Mouse (Mus musculus) erythroblast, embryonic 14.5 days (primary cell): ENCODE results near the gene Sfxn5. TPM values are rescaled to one million over a fixed set of nuclear protein-coding genes. Genes with fewer than 3 reads are reported as not detected.
A peak's percentile ranks its signal among the peaks of the same experiment; 100 is the strongest.

Source experiments
- H3K27me3 ChIP-seq: 2 replicates; pipeline ENCODE4 v1.6.1; 2012; ENCODE audit warnings: inconsistent platforms; ENCODE audit not compliant: control insufficient read depth
- H3K36me3 ChIP-seq: 2 replicates; pipeline ENCODE4 v1.6.1; 2012; ENCODE audit warnings: mild to moderate bottlenecking, inconsistent platforms; ENCODE audit not compliant: control insufficient read depth
- H3K4me1 ChIP-seq: 2 replicates; pipeline ENCODE4 v1.6.1; 2012; ENCODE audit warnings: inconsistent platforms; ENCODE audit not compliant: control insufficient read depth
- H3K4me3 ChIP-seq: replicated peaks from 2 replicates; pipeline ENCODE3; 2012; ENCODE audit warnings: moderate library complexity, mild to moderate bottlenecking, inconsistent platforms
- H3K9me3 ChIP-seq: 2 replicates; pipeline ENCODE4 v1.6.1; 2012; ENCODE audit warnings: low read length, inconsistent platforms, mixed read lengths; ENCODE audit not compliant: control insufficient read depth
- GATA1 ChIP-seq: IDR thresholded peaks from 2 replicates; pipeline ENCODE4 v1.6.1; 2012; ENCODE audit warnings: low read length, inconsistent platforms, mixed read lengths
- TAL1 ChIP-seq: IDR thresholded peaks from 3 replicates; pipeline ENCODE4 v1.6.1; 2012; ENCODE audit warnings: low read length, inconsistent platforms, mixed read lengths
- polyA plus RNA-seq: library from polyadenylated mRNA; stranded (reverse); fragments of >175 nt; gene quantifications from 2 replicates; pipeline ENCODE4 v1.2.3, GENCODE M21; 2012

Sfxn5 gene
- polyA plus RNA-seq, 1 experiment, result 0.08 TPM

DNA sequence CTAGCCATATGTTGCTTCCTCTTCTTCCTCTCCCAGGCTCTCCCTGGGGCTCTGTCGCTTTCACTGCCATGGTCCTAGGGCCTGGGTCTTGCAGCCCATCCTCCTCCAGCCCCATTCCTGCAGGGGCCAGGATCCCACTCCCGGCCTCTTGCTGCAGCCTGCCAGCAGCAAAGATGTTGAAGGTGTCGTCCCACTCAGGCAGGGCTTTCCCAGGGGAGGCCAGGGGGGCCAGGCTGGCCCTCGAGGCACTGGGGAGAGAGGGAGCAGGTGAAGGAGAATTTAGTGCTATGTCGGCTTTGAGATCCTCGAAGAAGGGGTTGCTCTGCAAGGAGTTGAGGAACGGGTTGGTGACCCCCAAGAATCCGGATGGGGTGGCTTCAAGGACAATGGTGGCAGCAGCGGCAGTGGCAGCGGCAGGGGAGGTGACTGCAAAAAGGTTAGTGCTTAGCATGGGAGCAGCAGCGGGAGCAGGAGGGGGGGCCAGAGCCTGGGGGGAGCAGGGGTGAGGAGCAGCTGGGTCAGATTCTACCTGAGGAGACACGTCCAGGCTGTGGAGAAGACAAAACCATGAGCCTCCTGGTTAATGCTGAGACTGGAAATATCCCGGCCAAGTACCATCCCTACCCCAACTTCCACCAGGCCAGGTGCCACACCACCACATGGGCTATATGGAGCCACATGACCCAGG lies 8.7 kb upstream of the Sfxn5 start:
- H3K9me3 ChIP-seq, result no peaks in the 10 kb centered on the region
- peaks cover 2% of the 10 kb centered on the region; the same call in 1 of the 2 replicates for H3K27me3 ChIP-seq
- H3K4me3 ChIP-seq, result no peak overlapping the region
- no peaks in the 10 kb centered on the region for H3K4me1 ChIP-seq
- no peaks in the 10 kb centered on the region for H3K36me3 ChIP-seq
- no peak for TF ChIP-seq TAL1
- TF ChIP-seq GATA1, result no peak

DNA sequence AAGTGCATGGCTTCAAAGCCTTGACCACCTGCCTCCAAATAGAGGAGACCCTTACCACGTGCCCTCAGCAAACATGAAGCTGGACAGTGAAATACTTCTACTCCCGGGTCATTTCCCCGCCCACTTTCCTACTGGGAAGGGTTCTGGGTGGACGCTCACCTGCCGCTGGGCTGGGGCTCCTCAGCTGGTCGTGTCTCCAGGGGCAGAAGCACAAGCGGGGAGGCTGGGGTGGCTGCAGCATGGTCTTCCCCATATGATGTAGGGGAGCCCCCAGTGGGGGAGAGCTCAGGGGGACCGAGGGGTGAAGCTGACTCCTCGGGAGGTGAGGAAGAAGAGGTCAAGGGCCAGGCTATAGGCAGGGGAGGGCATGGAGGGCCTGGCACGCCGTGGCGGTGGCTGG lies 7.0 kb upstream of the Sfxn5 start:
- H3K4me1 ChIP-seq, result no peaks in the 10 kb centered on the region
- H3K9me3 ChIP-seq, result no peaks in the 10 kb centered on the region
- no peak overlapping the region for H3K4me3 ChIP-seq
- no peaks in the 10 kb centered on the region for H3K36me3 ChIP-seq
- peaks cover 2% of the 10 kb centered on the region; the same call in 1 of the 2 replicates for H3K27me3 ChIP-seq
- no peak for TF ChIP-seq GATA1
- TF ChIP-seq TAL1, result no peak

DNA sequence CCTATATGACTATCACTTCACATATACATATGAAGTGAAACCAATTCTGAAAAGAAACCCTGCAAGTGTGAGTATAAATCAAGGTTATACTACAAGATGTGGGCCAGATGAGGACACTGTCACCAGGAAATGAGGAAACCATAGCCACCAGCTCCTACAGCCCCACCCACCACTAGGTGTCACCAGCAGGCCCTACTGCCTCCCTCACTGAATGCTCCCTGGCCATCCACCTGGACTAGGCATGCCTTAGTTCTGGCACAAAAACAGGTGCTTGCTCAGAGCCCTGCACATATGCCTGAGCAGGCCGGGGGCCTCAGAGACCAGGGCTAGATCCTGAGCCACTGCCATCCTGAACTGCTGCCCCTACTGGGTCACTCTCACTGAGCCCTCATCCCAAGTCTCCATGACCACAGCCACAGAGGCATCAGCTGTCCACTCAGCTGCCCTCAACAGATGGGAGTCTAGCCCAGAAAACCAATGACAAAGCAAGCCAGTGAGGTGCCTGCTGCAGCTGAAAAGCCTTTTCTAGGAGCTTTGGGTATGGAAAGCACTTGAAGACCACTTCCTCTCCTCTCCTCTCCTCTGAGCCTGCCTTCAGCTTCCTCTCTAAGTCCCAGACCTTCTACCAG lies 6.2 kb upstream of the Sfxn5 start:
- Histone ChIP-seq H3K27me3 (peaks cover 2% of the 10 kb centered on the region; the same call in 1 of the 2 replicates), H3K4me1 (no peaks in the 10 kb centered on the region), H3K36me3 (no peaks in the 10 kb centered on the region), H3K9me3 (no peaks in the 10 kb centered on the region), H3K4me3 (no peak overlapping the region)
- no peak for TF ChIP-seq TAL1
- no peak for TF ChIP-seq GATA1

DNA sequence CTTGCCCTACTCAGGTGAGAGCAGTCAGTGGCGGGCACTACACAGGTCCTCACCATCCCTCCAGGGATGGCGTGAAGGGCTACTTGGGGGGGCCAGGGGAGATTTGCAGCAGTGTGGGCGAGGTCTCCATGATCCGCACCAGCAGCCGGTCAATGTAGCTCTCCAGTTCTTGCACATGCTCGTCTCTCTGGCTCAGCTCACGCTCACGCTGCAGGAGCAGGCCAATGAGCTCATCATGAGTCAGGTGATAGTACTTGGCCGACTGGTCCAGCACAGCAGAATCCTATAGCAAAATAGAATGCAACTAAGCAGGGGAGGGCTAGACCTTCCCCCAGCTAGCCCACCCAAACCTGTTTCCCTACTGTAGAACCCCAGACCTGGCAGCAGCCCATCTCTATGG lies 3.7 kb upstream of the Sfxn5 start:
- H3K4me1 ChIP-seq, result peaks cover 22% of the 10 kb centered on the region
- no peak overlapping the region for H3K4me3 ChIP-seq
- TF ChIP-seq GATA1 (no peak), TAL1 (no peak)
- H3K9me3 ChIP-seq, result no peaks in the 10 kb centered on the region
- no peaks in the 10 kb centered on the region for H3K36me3 ChIP-seq
- peaks cover 12% of the 10 kb centered on the region for H3K27me3 ChIP-seq

DNA sequence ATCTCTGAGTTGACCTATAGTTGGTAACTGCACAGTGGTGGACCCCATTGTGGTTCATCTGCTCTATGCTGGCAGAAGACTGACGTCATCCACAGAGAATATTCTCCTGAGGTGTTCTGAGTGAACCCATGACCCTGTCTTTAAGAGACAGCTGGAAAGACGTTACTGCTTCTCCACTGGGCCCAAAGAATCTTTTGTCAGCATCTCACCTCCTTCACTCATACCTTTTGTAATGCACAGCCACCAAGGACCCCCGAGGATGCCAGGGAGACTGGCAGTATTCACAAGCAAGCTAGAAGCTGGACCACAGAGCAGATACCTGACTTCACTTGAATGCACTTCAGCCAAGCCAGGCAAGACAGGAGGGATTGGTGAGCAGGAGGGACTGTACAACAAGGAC lies 2.1 kb upstream of the Sfxn5 start:
- H3K36me3 ChIP-seq, result no peaks in the 10 kb centered on the region
- H3K27me3 ChIP-seq, result peaks cover 22% of the 10 kb centered on the region
- H3K9me3 ChIP-seq, result no peaks in the 10 kb centered on the region
- H3K4me3 ChIP-seq, result no peak overlapping the region
- peaks cover 29% of the 10 kb centered on the region for H3K4me1 ChIP-seq
- TF ChIP-seq GATA1 (no peak), TAL1 (no peak)

DNA sequence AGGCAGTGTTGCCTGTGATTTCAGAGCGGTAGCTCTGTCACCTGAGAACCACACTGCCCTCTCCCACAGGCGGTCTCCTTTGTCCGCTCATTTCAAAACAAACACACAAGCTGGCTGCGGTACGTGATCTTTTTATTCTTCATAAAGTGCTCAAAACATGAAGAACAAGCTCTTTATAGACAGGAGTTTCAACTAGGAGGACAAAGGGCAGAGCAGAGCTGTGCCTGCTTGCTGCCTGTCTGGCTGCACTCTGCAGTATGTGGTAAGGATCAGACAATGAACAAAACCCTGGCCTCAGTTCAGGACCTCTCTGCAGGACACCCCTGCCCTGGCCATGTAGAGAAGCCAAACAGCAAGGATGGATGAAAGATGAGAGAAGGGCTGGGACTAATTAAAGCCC lies 1.6 kb upstream of the Sfxn5 start:
- Histone ChIP-seq H3K4me1 (peaks cover 29% of the 10 kb centered on the region), H3K27me3 (peaks cover 22% of the 10 kb centered on the region), H3K36me3 (no peaks in the 10 kb centered on the region), H3K9me3 (no peaks in the 10 kb centered on the region), H3K4me3 (no peak overlapping the region)
- TF ChIP-seq TAL1, result no peak
- TF ChIP-seq GATA1, result no peak

DNA sequence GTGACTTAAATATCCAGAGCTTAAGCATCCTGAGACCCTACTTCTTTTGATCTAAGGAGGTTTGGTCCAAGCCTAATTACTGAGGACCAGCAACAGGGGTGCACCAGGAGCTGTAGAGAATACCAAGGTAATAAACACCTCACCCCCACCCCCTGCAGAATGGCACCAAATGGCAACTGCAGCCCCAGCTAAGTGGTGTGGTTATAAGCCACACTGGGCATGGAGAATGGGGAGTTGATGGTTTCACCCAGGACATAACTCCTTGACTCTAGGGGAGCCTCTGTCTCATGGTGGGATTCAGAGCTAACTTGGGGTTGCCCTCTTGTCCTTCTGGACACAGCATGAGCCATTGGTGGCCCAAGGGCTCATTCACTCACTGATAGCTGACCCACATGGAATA lies 1.0 kb upstream of the Sfxn5 start:
- peaks cover 29% of the 10 kb centered on the region for H3K4me1 ChIP-seq
- TF ChIP-seq TAL1 (no peak), GATA1 (no peak)
- H3K36me3 ChIP-seq, result no peaks in the 10 kb centered on the region
- H3K4me3 ChIP-seq, result no peak overlapping the region
- peaks cover 22% of the 10 kb centered on the region for H3K27me3 ChIP-seq
- no peaks in the 10 kb centered on the region for H3K9me3 ChIP-seq

DNA sequence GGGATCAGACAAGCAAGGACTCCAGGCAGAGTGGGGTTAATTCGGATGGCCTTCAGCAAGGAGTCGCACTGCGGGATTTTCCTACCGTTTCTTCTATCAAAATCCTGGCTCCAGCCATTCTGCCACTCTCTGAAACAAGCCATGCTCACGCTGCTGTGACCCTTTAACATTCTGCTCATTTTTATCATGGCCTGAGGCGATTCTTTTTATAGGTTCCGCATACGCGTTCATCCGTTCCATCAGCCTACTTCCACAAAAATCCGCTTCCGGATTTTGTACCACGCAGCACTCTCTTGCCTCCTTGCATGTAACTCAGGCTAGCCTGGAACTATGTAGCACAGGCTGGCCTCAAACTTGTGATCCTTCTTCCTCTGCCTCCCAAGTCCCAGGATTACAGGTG lies 510 bp upstream of the Sfxn5 start:
- TF ChIP-seq GATA1, result no peak
- TF ChIP-seq TAL1, result no peak
- H3K4me3 ChIP-seq, result peak overlapping the region; percentile 75
- H3K36me3 ChIP-seq, result no peaks in the 10 kb centered on the region
- peaks cover 29% of the 10 kb centered on the region for H3K4me1 ChIP-seq
- H3K9me3 ChIP-seq, result no peaks in the 10 kb centered on the region
- peaks cover 22% of the 10 kb centered on the region for H3K27me3 ChIP-seq

DNA sequence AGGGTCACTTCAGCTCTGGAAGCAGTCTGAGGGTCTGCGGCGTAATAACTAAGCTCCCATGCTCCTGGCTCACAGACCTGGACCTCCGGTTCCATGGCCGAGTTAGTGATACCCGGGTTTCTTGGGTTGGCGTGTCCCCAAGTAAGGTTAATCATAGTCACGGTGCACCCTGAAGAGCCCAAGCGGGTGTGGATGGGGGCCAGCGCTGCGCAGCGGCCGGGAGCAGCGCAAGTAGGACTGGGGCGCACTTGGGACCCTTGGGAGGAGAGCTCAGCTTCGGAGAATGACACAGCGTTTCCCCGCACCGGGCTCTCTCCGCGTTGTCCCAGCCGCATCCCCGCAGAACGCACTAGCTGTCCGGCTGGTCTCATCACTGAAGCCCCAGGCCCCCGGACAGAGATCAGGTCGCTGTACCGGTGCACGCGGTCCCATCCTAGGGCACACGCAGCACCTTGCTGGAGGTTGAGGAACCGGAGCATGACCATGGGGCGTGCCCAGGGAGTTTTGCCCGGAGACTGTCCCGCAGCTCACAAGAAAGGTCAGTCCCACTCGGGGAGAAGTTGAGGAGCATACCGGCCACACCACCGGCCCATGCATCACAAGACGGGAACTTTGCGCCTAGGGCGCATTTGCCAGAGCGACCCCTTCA lies 747 bp downstream of the Sfxn5 start:
- Histone ChIP-seq H3K27me3 (peaks cover 22% of the 10 kb centered on the region), H3K4me1 (peaks cover 29% of the 10 kb centered on the region), H3K9me3 (no peaks in the 10 kb centered on the region), H3K36me3 (no peaks in the 10 kb centered on the region), H3K4me3 (peak overlapping the region; percentile 75)
- TF ChIP-seq TAL1 (no peak), GATA1 (no peak)
